ENCODE assay signal across 7 mouse cellular contexts in genomic region chr5:124729662-124730206, GRCm38 (mm10). TPM values are rescaled to one million over a fixed set of nuclear protein-coding genes. Genes with fewer than 3 reads are reported as not detected.
A peak's percentile ranks its signal among the peaks of the same experiment; 100 is the strongest.
DNase-seq lines count a peak whose midpoint lies in the region; ATAC-seq and TF ChIP-seq lines count a peak whose summit lies in the region.

No protein-coding gene starts in this region.

- H3K9me3 ChIP-seq in G1E (replicated peaks) = no peaks in the 10 kb centered on the region
- no peaks in the 10 kb centered on the region for H3K9me3 ChIP-seq in hindbrain, embryonic 11.5 days (ENCODE audit: control insufficient read depth, low read length)
- H3K9me3 ChIP-seq in liver, embryonic 11.5 days (ENCODE audit: control insufficient read depth, low read length) = no peaks in the 10 kb centered on the region
- H3K9me3 ChIP-seq in stomach, postnatal 0 days (ENCODE audit: control insufficient read depth, low read length) = no peaks in the 10 kb centered on the region

- H3K27me3 ChIP-seq in G1E (ENCODE audit: insufficient read depth, low read length) = no peaks in the 10 kb centered on the region
- no peaks in the 10 kb centered on the region; the same call in 1 of the 2 replicates for H3K27me3 ChIP-seq in hindbrain, embryonic 11.5 days (ENCODE audit: control insufficient read depth, insufficient read depth, low read length)
- no peaks in the 10 kb centered on the region for H3K27me3 ChIP-seq in liver, embryonic 11.5 days (replicated peaks; ENCODE audit: control insufficient read depth, insufficient read depth, low read length)
- H3K27me3 ChIP-seq in stomach, postnatal 0 days (ENCODE audit: control insufficient read depth, insufficient read depth, low read length) = no peaks in the 10 kb centered on the region

- ATAC-seq in G1E (ENCODE audit: extremely low read depth, insufficient number of reproducible peaks, low FRiP score, poor library complexity, severe bottlenecking) = no peak
- ATAC-seq in hindbrain, embryonic 11.5 days (ENCODE audit: low FRiP score) = no peak
- ATAC-seq in liver, embryonic 11.5 days (replicated peaks; ENCODE audit: low FRiP score) = peak; percentile 61
- ATAC-seq in stomach, postnatal 0 days (ENCODE audit: low FRiP score, low TSS enrichment) = peak; percentile 58; the same call in 1 of the 2 replicates

- DNase-seq in A20 (ENCODE audit: low read depth, low spot score) (peak; percentile 48), G1E (ENCODE audit: low spot score) (peak; percentile 14)
- DNase-seq in hindbrain, embryonic 11.5 days (ENCODE audit: low spot score) = peak; percentile 2
- no peak for DNase-seq in liver, embryonic 11.5 days (ENCODE audit: low spot score)
- peak; percentile 67 for DNase-seq in stomach, postnatal 0 days (ENCODE audit: low spot score)
- no peak for DNase-seq in ovary, adult 18-20 months (ENCODE audit: low spot score)
- no peak for DNase-seq in frontal cortex, postnatal 14 days (ENCODE audit: low spot score in 2 of 2)

- no peak overlapping the region for H3K27ac ChIP-seq in hindbrain, embryonic 11.5 days (ENCODE audit: low read depth, low read length)
- H3K27ac ChIP-seq in liver, embryonic 11.5 days (ENCODE audit: low read depth, low read length) = no peak overlapping the region
- H3K27ac ChIP-seq in stomach, postnatal 0 days (replicated peaks) = no peak overlapping the region

- H3K36me3 ChIP-seq in G1E (replicated peaks) = peaks cover 6% of the 10 kb centered on the region
- H3K36me3 ChIP-seq in hindbrain, embryonic 11.5 days (ENCODE audit: control insufficient read depth, insufficient read depth, low read length) = no peaks in the 10 kb centered on the region
- H3K36me3 ChIP-seq in liver, embryonic 11.5 days (ENCODE audit: control insufficient read depth, insufficient read depth, low read length) = no peaks in the 10 kb centered on the region
- H3K36me3 ChIP-seq in stomach, postnatal 0 days (ENCODE audit: control insufficient read depth, insufficient read depth, low read length) = no peaks in the 10 kb centered on the region

- 19% methylated on average over 21 of the region's 21 CpGs for WGBS in hindbrain, embryonic 11.5 days
- WGBS in liver, embryonic 11.5 days = 14% methylated on average over 21 of the region's 21 CpGs
- 11% methylated on average over 21 of the region's 21 CpGs for WGBS in stomach, postnatal 0 days

- peaks cover 6% of the 10 kb centered on the region; the same call in 1 of the 2 replicates for H3K4me1 ChIP-seq in G1E (ENCODE audit: insufficient read depth, low read depth, low read length)
- no peaks in the 10 kb centered on the region for H3K4me1 ChIP-seq in hindbrain, embryonic 11.5 days (replicated peaks; ENCODE audit: control insufficient read depth, insufficient read depth, low read length)
- H3K4me1 ChIP-seq in liver, embryonic 11.5 days (replicated peaks; ENCODE audit: control insufficient read depth, insufficient read depth, low read length) = no peaks in the 10 kb centered on the region
- H3K4me1 ChIP-seq in stomach, postnatal 0 days (replicated peaks; ENCODE audit: control insufficient read depth, insufficient read depth) = 0 out of 2 replicates have a peak, but pooled peaks cover 3% of the 10 kb centered on the region

- peak overlapping the region; percentile 20 for H3K4me2 ChIP-seq in hindbrain, embryonic 11.5 days (replicated peaks; ENCODE audit: low read depth, low read length)
- H3K4me2 ChIP-seq in liver, embryonic 11.5 days = peak overlapping the region; percentile 60
- H3K4me2 ChIP-seq in stomach, postnatal 0 days (replicated peaks; ENCODE audit: low read depth) = peak overlapping the region; percentile 49

- H3K4me3 ChIP-seq in G1E (ENCODE audit: low read depth, low read length) = no peak overlapping the region; the same call in 1 of the 2 replicates
- peak overlapping the region; percentile 21; the same call in 1 of the 2 replicates for H3K4me3 ChIP-seq in hindbrain, embryonic 11.5 days (ENCODE audit: low read depth, low read length)
- H3K4me3 ChIP-seq in liver, embryonic 11.5 days (ENCODE audit: low read depth, low read length) = peak overlapping the region; percentile 30
- peak overlapping the region; percentile 22 for H3K4me3 ChIP-seq in stomach, postnatal 0 days (ENCODE audit: low read depth, low read length)

- no peak for TF ChIP-seq EP300 in stomach, postnatal 0 days (optimal IDR thresholded peaks at IDR 0.05)

- no peak for TF ChIP-seq CTCF in G1E (IDR thresholded peaks at IDR 0.05; ENCODE audit: low read depth, low read length)
- TF ChIP-seq CTCF in stomach, postnatal 0 days (IDR thresholded peaks at IDR 0.05; ENCODE audit: low read depth) = no peak

- H3K9ac ChIP-seq in hindbrain, embryonic 11.5 days (ENCODE audit: low read depth, low read length) = no peak overlapping the region
- H3K9ac ChIP-seq in liver, embryonic 11.5 days (ENCODE audit: low read depth, low read length) = no peak overlapping the region
- no peak overlapping the region for H3K9ac ChIP-seq in stomach, postnatal 0 days (ENCODE audit: low read length)

RNA-seq across cellular contexts. Expression of gene Dnah10, which starts 4.8 kb away (rescaled TPM):
- total RNA-seq in G1E (2014; fragmentation: Nextera tagmentation) = not detected in 2 replicates
- 0.22 and 0.29 TPM in 2 replicates for total RNA-seq in G1E (2017)
- polyA plus RNA-seq in G1E (2012) = not detected in 2 replicates
- 0.36 and 0.52 TPM in 2 replicates for polyA plus RNA-seq in hindbrain, embryonic 11.5 days (2014; fragmentation: Nextera tagmentation; extraction: Ambion mirVana)
- 0.05 and 0.10 TPM in 2 replicates for polyA plus RNA-seq in liver, embryonic 11.5 days (2014; fragmentation: Nextera tagmentation; extraction: Ambion mirVana)
- polyA plus RNA-seq in stomach, postnatal 0 days (2015; fragmentation: Nextera tagmentation; extraction: Ambion mirVana) = 0.04 and 0.10 TPM in 2 replicates

Comparison
In these comparisons a context has a peak if more than half of its experiments do, and no peak if none do; other contexts are left out.
1. DNase-seq: peak in A20 (single experiment), G1E (single experiment), hindbrain, embryonic 11.5 days (single experiment) and stomach, postnatal 0 days (single experiment); none in liver, embryonic 11.5 days (single experiment), ovary, adult 18-20 months (single experiment) and frontal cortex, postnatal 14 days (0 of 2).
2. ATAC-seq: peak in liver, embryonic 11.5 days (single experiment) and stomach, postnatal 0 days (single experiment); none in G1E (single experiment) and hindbrain, embryonic 11.5 days (single experiment).
3. Peak in every context shown above with its lines, with median percentiles within 50 percentile points of each other: H3K4me2 ChIP-seq.